Mouse (Mus musculus) neural tube, embryonic 14.5 days (tissue): ENCODE measurements around the gene Stx5a. TPM values are rescaled to one million over a fixed set of nuclear protein-coding genes. Genes with fewer than 3 reads are reported as not detected.
"Not testable (repeated sequence)": the region's sequence is repeated elsewhere in the genome, so short reads cannot be mapped to it uniquely, and the experiment has no call there.

Source experiments
- ATAC-seq: fragments of 200-750 bp; cut with Nextera tagmentation; 2 replicates; pipeline ENCODE4 v1.8.0; 2017; ENCODE audit warnings: low read depth, mild to moderate bottlenecking, moderate TSS enrichment, moderate library complexity
- H3K27ac ChIP-seq: fragments of 300-500 bp; sonication (generic); 2 replicates; pipeline ENCODE4 v1.5.1; 2014; ENCODE audit warnings: low read depth, mild to moderate bottlenecking, control low read depth, low read length, moderate library complexity, mixed read lengths
- H3K27me3 ChIP-seq: fragments of 300-500 bp; sonication (generic); 2 replicates; pipeline ENCODE4 v1.6.1; 2014; ENCODE audit warnings: low read length; ENCODE audit not compliant: control insufficient read depth, insufficient read depth
- H3K36me3 ChIP-seq: fragments of 300-500 bp; sonication (generic); 2 replicates; pipeline ENCODE4 v1.6.1; 2014; ENCODE audit warnings: low read length, mixed read lengths; ENCODE audit not compliant: control insufficient read depth, insufficient read depth
- H3K4me1 ChIP-seq: fragments of 300-500 bp; sonication (generic); 2 replicates; pipeline ENCODE4 v1.6.1; 2014; ENCODE audit warnings: low read length; ENCODE audit not compliant: control insufficient read depth, insufficient read depth
- H3K4me2 ChIP-seq: fragments of 300-500 bp; sonication (generic); 2 replicates; pipeline ENCODE4 v1.6.1; 2014; ENCODE audit warnings: mild to moderate bottlenecking, low read depth, low read length, control low read depth
- H3K4me3 ChIP-seq: fragments of 300-500 bp; sonication (generic); 2 replicates; pipeline ENCODE4 v1.5.1; 2014; ENCODE audit warnings: low read depth, low read length, control low read depth, mixed read lengths
- H3K9ac ChIP-seq: fragments of 300-500 bp; sonication (generic); replicated peaks from 2 replicates; pipeline ENCODE4 v1.6.1; 2014; ENCODE audit warnings: low read depth, mild to moderate bottlenecking, control low read depth, low read length, mixed read lengths
- H3K9me3 ChIP-seq: fragments of 300-500 bp; sonication (generic); 2 replicates; pipeline ENCODE4 v1.6.1; 2016; ENCODE audit warnings: low read length; ENCODE audit not compliant: control insufficient read depth
- WGBS: fragments of 180-500 bp; shearing (Covaris S2); extraction: QIAGEN DNeasy Blood & Tissue Kit; methylation state at CpG from one replicate; pipeline ENCODE4 v1.1.7; 2014; 5-methylcytosine and 5-hydroxymethylcytosine counted together
- polyA plus RNA-seq: library from polyadenylated mRNA; unstranded; fragments of >200 nt; fragmentation: Nextera tagmentation; extraction: Ambion mirVana; gene quantifications from 2 replicates; pipeline ENCODE4 v1.2.1, GENCODE M21; 2014

The Stx5a gene
- polyA plus RNA-seq, 1 experiment from 2014 or later = 115 TPM

- peak overlapping the region; percentile 88 for H3K27ac ChIP-seq
- H3K27me3 ChIP-seq = no peaks in the 10 kb centered on the region
- H3K36me3 ChIP-seq = peaks cover 17% of the 10 kb centered on the region
- 7% methylated on average over 13 of the region's 13 CpGs for WGBS
- H3K9me3 ChIP-seq = no peaks in the 10 kb centered on the region
- H3K4me2 ChIP-seq = peak overlapping the region; percentile 66
- H3K4me1 ChIP-seq = peaks cover 15% of the 10 kb centered on the region
- no peak for ATAC-seq
- peak overlapping the region; percentile 76 for H3K4me3 ChIP-seq
- H3K9ac ChIP-seq = peak overlapping the region; percentile 85
Observed at GRCm38 (mm10) chr19:8713997-8714652, 27.1 kb upstream of the Stx5a start.

GRCm38 (mm10) chr19:8714653-8715481 lies 26.3 kb upstream of the Stx5a start:
- no peak overlapping the region for H3K4me3 ChIP-seq
- WGBS = 77% methylated on average over 10 of the region's 10 CpGs

GRCm38 (mm10) chr19:8715868-8716766 lies 25.1 kb upstream of the Stx5a start:
- Histone ChIP-seq H3K4me1 (peaks cover 11% of the 10 kb centered on the region; the same call in 1 of the 2 replicates), H3K4me2 (no peak overlapping the region), H3K27me3 (no peaks in the 10 kb centered on the region), H3K36me3 (peaks cover 4% of the 10 kb centered on the region; the same call in 1 of the 2 replicates), H3K9me3 (no peaks in the 10 kb centered on the region), H3K9ac (no peak overlapping the region), H3K4me3 (no peak overlapping the region), H3K27ac (no peak overlapping the region)
- 59% methylated on average over 10 of the region's 10 CpGs for WGBS
- ATAC-seq = no peak

More at GRCm38 (mm10) chr19:8714653-8715481, 26.3 kb upstream of the Stx5a start:
- no peak for ATAC-seq
- Histone ChIP-seq H3K4me2 (no peak overlapping the region), H3K9me3 (no peaks in the 10 kb centered on the region), H3K9ac (no peak overlapping the region), H3K27me3 (no peaks in the 10 kb centered on the region), H3K4me1 (peaks cover 15% of the 10 kb centered on the region), H3K36me3 (peaks cover 10% of the 10 kb centered on the region), H3K27ac (no peak overlapping the region)

GRCm38 (mm10) chr19:8716767-8717475 lies 24.3 kb upstream of the Stx5a start:
- no peaks in the 10 kb centered on the region for H3K9me3 ChIP-seq
- no peak overlapping the region for H3K9ac ChIP-seq
- no peak for ATAC-seq
- no peaks in the 10 kb centered on the region for H3K36me3 ChIP-seq
- H3K27ac ChIP-seq = no peak overlapping the region
- peaks cover 14% of the 10 kb centered on the region; the same call in 1 of the 2 replicates for H3K4me1 ChIP-seq
- no peak overlapping the region for H3K4me2 ChIP-seq
- no peaks in the 10 kb centered on the region for H3K27me3 ChIP-seq
- no peak overlapping the region for H3K4me3 ChIP-seq
- WGBS = 67% methylated on average over 8 of the region's 10 CpGs

GRCm38 (mm10) chr19:8718357-8718756 lies 22.9 kb upstream of the Stx5a start:
- no peak overlapping the region for H3K4me3 ChIP-seq
- no peak overlapping the region for H3K9ac ChIP-seq
- peaks cover 12% of the 10 kb centered on the region; the same call in 1 of the 2 replicates for H3K4me1 ChIP-seq
- no peaks in the 10 kb centered on the region for H3K36me3 ChIP-seq
- no peaks in the 10 kb centered on the region for H3K27me3 ChIP-seq
- WGBS = 74% methylated on average over 3 of the region's 3 CpGs
- H3K9me3 ChIP-seq = no peaks in the 10 kb centered on the region
- H3K4me2 ChIP-seq = no peak overlapping the region
- no peak overlapping the region for H3K27ac ChIP-seq
- ATAC-seq = no peak

GRCm38 (mm10) chr19:8719037-8719436 lies 22.2 kb upstream of the Stx5a start:
- H3K27ac ChIP-seq, H3K9ac ChIP-seq, H3K4me3 ChIP-seq, H3K36me3 ChIP-seq, H3K27me3 ChIP-seq, ATAC-seq, H3K4me2 ChIP-seq, H3K9me3 ChIP-seq: not testable (repeated sequence)
- peaks cover 13% of the 10 kb centered on the region; the same call in 1 of the 2 replicates for H3K4me1 ChIP-seq

GRCm38 (mm10) chr19:8721378-8721777 lies 19.8 kb upstream of the Stx5a start:
- no peaks in the 10 kb centered on the region for H3K9me3 ChIP-seq
- WGBS = 83% methylated on average over 1 of the region's 1 CpGs
- no peaks in the 10 kb centered on the region for H3K27me3 ChIP-seq
- no peak overlapping the region; the same call in 1 of the 2 replicates for H3K4me3 ChIP-seq
- H3K27ac ChIP-seq = no peak overlapping the region
- no peak for ATAC-seq
- peak overlapping the region; percentile 66 for H3K4me2 ChIP-seq
- no peak overlapping the region; the same call in 1 of the 2 replicates for H3K9ac ChIP-seq
- H3K36me3 ChIP-seq = peaks cover 20% of the 10 kb centered on the region
- peaks cover 27% of the 10 kb centered on the region for H3K4me1 ChIP-seq

GRCm38 (mm10) chr19:8722021-8722420 lies 19.2 kb upstream of the Stx5a start:
- ATAC-seq = no peak
- 66% methylated on average over 4 of the region's 4 CpGs for WGBS
- H3K9me3 ChIP-seq = no peaks in the 10 kb centered on the region
- H3K27me3 ChIP-seq = no peaks in the 10 kb centered on the region
- peak overlapping the region; percentile 66 for H3K4me2 ChIP-seq
- H3K4me3 ChIP-seq = peak overlapping the region; percentile 86
- H3K27ac ChIP-seq = 0 out of 2 replicates have a peak overlapping the region, but pooled peaks have one; percentile 92
- peaks cover 27% of the 10 kb centered on the region for H3K4me1 ChIP-seq
- H3K9ac ChIP-seq = peak overlapping the region; percentile 90
- H3K36me3 ChIP-seq = peaks cover 21% of the 10 kb centered on the region
